In the genomic region with DNA sequence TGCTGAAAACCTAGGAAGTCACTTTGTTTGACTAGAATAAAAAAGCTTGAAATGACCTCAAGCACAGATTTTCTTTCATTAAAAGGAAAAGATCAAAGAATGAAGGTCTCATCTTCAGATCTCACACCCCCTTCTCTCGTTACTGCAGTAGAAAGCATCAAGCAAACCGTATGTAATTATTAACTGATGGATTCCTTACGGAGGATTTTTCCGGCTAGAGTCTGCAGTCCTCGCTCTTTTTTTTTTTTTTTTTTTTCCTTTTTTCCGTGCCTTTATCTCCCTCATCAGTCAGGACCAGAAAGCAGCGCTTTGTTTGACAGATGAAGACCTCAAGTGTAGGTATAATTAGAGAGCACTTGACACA, we compare ENCODE assay signal across 9 mouse cellular contexts.
A peak's percentile ranks its signal among the peaks of the same experiment; 100 is the strongest.
DNase-seq lines count a peak whose midpoint lies in the region; ATAC-seq and TF ChIP-seq lines count a peak whose summit lies in the region.
"Had no signal": no experiment of that assay in that cellular context is flagged by ENCODE, and none has a peak within 500 bp of the region (broad histone marks: within the 10 kb centered on the region; RNA-seq: fewer than 3 reads in every experiment).

No protein-coding gene starts in this region.

- TF ChIP-seq POLR2A in brain, embryonic 14.5 days (IDR thresholded peaks at IDR 0.05; ENCODE audit: borderline replicate concordance, extremely low read depth, insufficient read depth, insufficient read length, poor library complexity, severe bottlenecking) = no peak
- TF ChIP-seq POLR2A in limb, embryonic 14.5 days (IDR thresholded peaks at IDR 0.05; ENCODE audit: borderline replicate concordance, extremely low read depth, insufficient read depth, insufficient read length) = no peak

- H3K9me3 ChIP-seq in heart, embryonic 14.5 days (ENCODE audit: control insufficient read depth, low read length) = no peaks in the 10 kb centered on the region
- H3K9me3 ChIP-seq in forebrain, postnatal 0 days (ENCODE audit: low read length) = no peaks in the 10 kb centered on the region
- no peaks in the 10 kb centered on the region; the same call in 1 of the 2 replicates for H3K9me3 ChIP-seq in limb, embryonic 14.5 days (ENCODE audit: control insufficient read depth, low read length)

- no peaks in the 10 kb centered on the region for H3K27me3 ChIP-seq in heart, embryonic 14.5 days (ENCODE audit: control insufficient read depth, insufficient read depth, low read length)
- H3K27me3 ChIP-seq in forebrain, postnatal 0 days (ENCODE audit: insufficient read depth, low read length) = no peaks in the 10 kb centered on the region
- no peaks in the 10 kb centered on the region for H3K27me3 ChIP-seq in limb, embryonic 14.5 days (ENCODE audit: control insufficient read depth, insufficient read depth, low read length)

- H3K36me3 ChIP-seq in heart, embryonic 14.5 days (ENCODE audit: control insufficient read depth, insufficient read depth, low read length) = no peaks in the 10 kb centered on the region
- H3K36me3 ChIP-seq in forebrain, postnatal 0 days (ENCODE audit: insufficient read depth) = no peaks in the 10 kb centered on the region
- H3K36me3 ChIP-seq in limb, embryonic 14.5 days (ENCODE audit: control insufficient read depth, insufficient read depth, low read length) = no peaks in the 10 kb centered on the region

- no peak overlapping the region for H3K27ac ChIP-seq in heart, embryonic 14.5 days (replicated peaks in 1 of 2; ENCODE audit: control insufficient read depth in 1 of 2, insufficient read depth in 1 of 2, low read depth in 2 of 2, low read length in 2 of 2)
- H3K27ac ChIP-seq in forebrain, postnatal 0 days (ENCODE audit: low read depth, low read length) = no peak overlapping the region
- H3K27ac ChIP-seq in limb, embryonic 14.5 days (replicated peaks; ENCODE audit: low read depth, low read length) = no peak overlapping the region

- ATAC-seq in heart, embryonic 14.5 days (ENCODE audit: insufficient number of reproducible peaks, insufficient read depth, low FRiP score, low read depth) = no peak
- ATAC-seq in forebrain, postnatal 0 days = no peak
- ATAC-seq in limb, embryonic 14.5 days (ENCODE audit: low FRiP score, low read depth) = no peak

- no peak overlapping the region for H3K4me3 ChIP-seq in heart, embryonic 14.5 days (ENCODE audit: control insufficient read depth in 1 of 2, insufficient read depth in 1 of 2, low read depth in 1 of 2, low read length in 2 of 2)
- H3K4me3 ChIP-seq in forebrain, postnatal 0 days (ENCODE audit: low read depth, low read length) = peak overlapping the region; percentile 11
- H3K4me3 ChIP-seq in limb, embryonic 14.5 days (replicated peaks; ENCODE audit: low read length) = no peak overlapping the region

- no peak for DNase-seq in heart, adult 9 months (ENCODE audit: low spot score in 2 of 2)
- peak; percentile 37 for DNase-seq in brain, embryonic 14.5 days (ENCODE audit: low read depth)
- DNase-seq in forebrain, postnatal 0 days = no peak
- DNase-seq in limb, embryonic 14.5 days (ENCODE audit: low spot score) = no peak
- DNase-seq in layer of hippocampus, adult 11-12 months (ENCODE audit: low spot score) = no peak
- DNase-seq in adrenal gland, adult 2 months = no peak
- no peak for DNase-seq in urinary bladder, postnatal 14 days (ENCODE audit: low spot score)
- DNase-seq: cerebellum, postnatal 10 days had no signal

- 11% methylated on average over 7 of the region's 7 CpGs for WGBS in heart, embryonic 14.5 days
- WGBS in forebrain, postnatal 0 days = 13% methylated on average over 7 of the region's 7 CpGs
- 11% methylated on average over 7 of the region's 7 CpGs for WGBS in limb, embryonic 14.5 days

- TF ChIP-seq CTCF in brain, embryonic 14.5 days (IDR thresholded peaks at IDR 0.05; ENCODE audit: borderline replicate concordance, extremely low read depth, insufficient read depth, insufficient read length) = no peak
- no peak for TF ChIP-seq CTCF in forebrain, postnatal 0 days (IDR thresholded peaks at IDR 0.05; ENCODE audit: low read depth)

- H3K4me1 ChIP-seq in heart, embryonic 14.5 days (ENCODE audit: control insufficient read depth in 2 of 2, insufficient read depth in 2 of 2, low read length in 2 of 2) = peaks cover 0 to 3% of the 10 kb centered on the region in 2 experiments; a peak in 1 of 4 replicates
- no peaks in the 10 kb centered on the region for H3K4me1 ChIP-seq in forebrain, postnatal 0 days (ENCODE audit: insufficient read depth)
- H3K4me1 ChIP-seq in limb, embryonic 14.5 days (ENCODE audit: control insufficient read depth, insufficient read depth, low read length) = peaks cover 10% of the 10 kb centered on the region

- H3K4me2 ChIP-seq in heart, embryonic 14.5 days (ENCODE audit: low read length) = peak overlapping the region; percentile 33
- 0 out of 2 replicates have a peak overlapping the region, but pooled peaks have one; percentile 10 for H3K4me2 ChIP-seq in forebrain, postnatal 0 days (ENCODE audit: low read depth)
- peak overlapping the region; percentile 26; the same call in 1 of the 2 replicates for H3K4me2 ChIP-seq in limb, embryonic 14.5 days (replicated peaks; ENCODE audit: low read depth, low read length, severe bottlenecking)

- H3K9ac ChIP-seq in heart, embryonic 14.5 days (ENCODE audit: low read length) = no peak overlapping the region
- H3K9ac ChIP-seq in forebrain, postnatal 0 days = no peak overlapping the region
- no peak overlapping the region for H3K9ac ChIP-seq in limb, embryonic 14.5 days (ENCODE audit: low read depth, low read length, severe bottlenecking)
